Comparison of ENCODE assay signal across 9 mouse cellular contexts in the genomic region with DNA sequence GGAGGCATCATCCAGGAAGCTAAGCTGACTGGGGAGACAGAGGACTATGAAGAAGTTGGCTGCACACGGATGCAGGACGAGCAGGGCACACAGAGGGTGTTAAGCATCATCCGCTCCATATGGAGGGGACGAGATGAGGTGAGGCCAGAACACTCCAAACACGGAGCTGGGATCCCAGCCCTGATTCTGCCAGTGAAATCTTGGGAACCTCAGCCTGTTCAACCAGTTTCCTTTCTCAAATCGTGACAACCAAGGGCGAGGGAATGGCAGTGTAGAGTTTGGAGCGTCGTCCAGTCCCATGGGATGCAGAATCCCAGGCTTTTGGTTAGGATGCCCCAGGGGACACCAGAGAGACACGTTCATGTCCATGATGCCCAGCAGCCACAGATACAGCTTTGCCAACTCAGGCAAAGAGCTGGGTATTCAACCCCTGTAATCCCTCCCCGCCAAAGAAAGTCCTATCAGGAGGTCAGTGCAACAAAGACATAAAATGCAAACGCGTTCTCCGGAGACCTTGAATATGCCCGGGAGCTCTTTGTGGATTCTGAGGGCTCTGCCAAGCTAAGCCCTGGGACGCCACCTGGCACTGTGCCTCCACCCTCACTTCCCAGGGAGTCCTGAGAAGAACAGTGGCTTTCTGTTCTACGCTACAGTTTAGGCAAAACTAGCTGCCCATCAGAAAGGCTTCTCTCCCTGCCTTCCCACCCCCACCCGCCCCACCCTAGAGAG.
DNase-seq lines count a peak whose midpoint lies in the region; ATAC-seq and TF ChIP-seq lines count a peak whose summit lies in the region.
"Had no signal": no experiment of that assay in that cellular context is flagged by ENCODE, and none has a peak within 500 bp of the region (broad histone marks: within the 10 kb centered on the region; RNA-seq: fewer than 3 reads in every experiment).

No protein-coding gene starts in this region.

- no peak overlapping the region for H3K4me3 ChIP-seq in kidney, embryonic 14.5 days (ENCODE audit: low read length)
- H3K4me3 ChIP-seq in embryonic facial prominence, embryonic 15.5 days (replicated peaks): no peak overlapping the region
- H3K4me3 ChIP-seq in hindbrain, embryonic 15.5 days: no peak overlapping the region
- H3K4me3 ChIP-seq in neural tube, embryonic 13.5 days: 0 out of 2 replicates have a peak overlapping the region, but pooled peaks have one; percentile 19
- H3K4me3 ChIP-seq in intestine, postnatal 0 days (ENCODE audit: low read depth, low read length): no peak overlapping the region
- H3K4me3 ChIP-seq: liver, embryonic 15.5 days had no signal

- H3K27me3 ChIP-seq in kidney, embryonic 14.5 days (ENCODE audit: control insufficient read depth, insufficient read depth, low read length): no peaks in the 10 kb centered on the region
- no peaks in the 10 kb centered on the region for H3K27me3 ChIP-seq in embryonic facial prominence, embryonic 15.5 days
- H3K27me3 ChIP-seq in hindbrain, embryonic 15.5 days: no peaks in the 10 kb centered on the region
- no peaks in the 10 kb centered on the region for H3K27me3 ChIP-seq in neural tube, embryonic 13.5 days
- no peaks in the 10 kb centered on the region for H3K27me3 ChIP-seq in intestine, postnatal 0 days (replicated peaks; ENCODE audit: control insufficient read depth, insufficient read depth, low read length)

- peak; percentile 66 to 70 for DNase-seq in kidney, adult 8-10 months
- peak; percentile 88 for DNase-seq in adrenal gland, postnatal 10 days

- H3K4me2 ChIP-seq in kidney, embryonic 14.5 days (replicated peaks; ENCODE audit: low read depth, low read length): no peak overlapping the region
- peak overlapping the region; percentile 21; the same call in 1 of the 2 replicates for H3K4me2 ChIP-seq in embryonic facial prominence, embryonic 15.5 days (replicated peaks)
- peak overlapping the region; percentile 36 for H3K4me2 ChIP-seq in hindbrain, embryonic 15.5 days
- peak overlapping the region; percentile 42 for H3K4me2 ChIP-seq in neural tube, embryonic 13.5 days
- H3K4me2 ChIP-seq in intestine, postnatal 0 days (replicated peaks; ENCODE audit: low read depth): no peak overlapping the region
- H3K4me2 ChIP-seq: liver, embryonic 15.5 days had no signal

- H3K27ac ChIP-seq in kidney, embryonic 14.5 days (ENCODE audit: low read depth, low read length): no peak overlapping the region
- peak overlapping the region; percentile 44 for H3K27ac ChIP-seq in embryonic facial prominence, embryonic 15.5 days (replicated peaks)
- H3K27ac ChIP-seq in hindbrain, embryonic 15.5 days (replicated peaks): peak overlapping the region; percentile 84
- H3K27ac ChIP-seq in neural tube, embryonic 13.5 days (replicated peaks): peak overlapping the region; percentile 88
- no peak overlapping the region; the same call in 1 of the 2 replicates for H3K27ac ChIP-seq in intestine, postnatal 0 days (ENCODE audit: low read depth, low read length)
- H3K27ac ChIP-seq: liver, embryonic 15.5 days had no signal

- H3K9ac ChIP-seq in kidney, embryonic 14.5 days (ENCODE audit: low read depth, low read length): no peak overlapping the region
- no peak overlapping the region for H3K9ac ChIP-seq in embryonic facial prominence, embryonic 15.5 days
- no peak overlapping the region for H3K9ac ChIP-seq in hindbrain, embryonic 15.5 days
- H3K9ac ChIP-seq in neural tube, embryonic 13.5 days: peak overlapping the region; percentile 53
- H3K9ac ChIP-seq in intestine, postnatal 0 days (ENCODE audit: low read depth, low read length): no peak overlapping the region
- H3K9ac ChIP-seq: liver, embryonic 15.5 days had no signal

- no peaks in the 10 kb centered on the region for H3K9me3 ChIP-seq in kidney, embryonic 14.5 days (ENCODE audit: control insufficient read depth, low read length)
- no peaks in the 10 kb centered on the region for H3K9me3 ChIP-seq in embryonic facial prominence, embryonic 15.5 days (replicated peaks)
- H3K9me3 ChIP-seq in hindbrain, embryonic 15.5 days: no peaks in the 10 kb centered on the region
- no peaks in the 10 kb centered on the region for H3K9me3 ChIP-seq in neural tube, embryonic 13.5 days
- H3K9me3 ChIP-seq in intestine, postnatal 0 days (ENCODE audit: control insufficient read depth): no peaks in the 10 kb centered on the region
- H3K9me3 ChIP-seq: liver, embryonic 15.5 days had no signal

- 66% methylated on average over 18 of the region's 18 CpGs for WGBS in kidney, embryonic 14.5 days
- 53% methylated on average over 18 of the region's 18 CpGs for WGBS in embryonic facial prominence, embryonic 15.5 days
- WGBS in hindbrain, embryonic 15.5 days: 42% methylated on average over 18 of the region's 18 CpGs
- 44% methylated on average over 18 of the region's 18 CpGs for WGBS in neural tube, embryonic 13.5 days
- 72% methylated on average over 18 of the region's 18 CpGs for WGBS in intestine, postnatal 0 days

- H3K4me1 ChIP-seq in kidney, embryonic 14.5 days (ENCODE audit: control insufficient read depth, insufficient read depth, low read length): peaks cover 12% of the 10 kb centered on the region
- peaks cover 49% of the 10 kb centered on the region for H3K4me1 ChIP-seq in embryonic facial prominence, embryonic 15.5 days
- H3K4me1 ChIP-seq in hindbrain, embryonic 15.5 days (replicated peaks): peaks cover 53% of the 10 kb centered on the region
- peaks cover 71% of the 10 kb centered on the region for H3K4me1 ChIP-seq in neural tube, embryonic 13.5 days (replicated peaks)
- H3K4me1 ChIP-seq in intestine, postnatal 0 days (replicated peaks; ENCODE audit: control insufficient read depth, insufficient read depth, low read length): no peaks in the 10 kb centered on the region; the same call in 1 of the 2 replicates

- TF ChIP-seq CTCF in intestine, postnatal 0 days (IDR thresholded peaks at IDR 0.05; ENCODE audit: low read depth): no peak

- peaks cover 3% of the 10 kb centered on the region; the same call in 1 of the 2 replicates for H3K36me3 ChIP-seq in kidney, embryonic 14.5 days (ENCODE audit: control insufficient read depth, insufficient read depth, low read length)
- peaks cover 18% of the 10 kb centered on the region for H3K36me3 ChIP-seq in embryonic facial prominence, embryonic 15.5 days
- no peaks in the 10 kb centered on the region for H3K36me3 ChIP-seq in hindbrain, embryonic 15.5 days
- peaks cover 16% of the 10 kb centered on the region for H3K36me3 ChIP-seq in neural tube, embryonic 13.5 days
- peaks cover 26% of the 10 kb centered on the region for H3K36me3 ChIP-seq in intestine, postnatal 0 days (ENCODE audit: control insufficient read depth, insufficient read depth)
- H3K36me3 ChIP-seq: liver, embryonic 15.5 days had no signal

- ATAC-seq in kidney, embryonic 14.5 days (ENCODE audit: low FRiP score, low TSS enrichment): no peak
- ATAC-seq in embryonic facial prominence, embryonic 15.5 days (ENCODE audit: insufficient number of reproducible peaks, low FRiP score, low TSS enrichment, low read depth): no peak
- peak; percentile 78 for ATAC-seq in hindbrain, embryonic 15.5 days (ENCODE audit: low FRiP score, low read depth)
- ATAC-seq in neural tube, embryonic 13.5 days (ENCODE audit: low read depth): peak; percentile 74
- ATAC-seq in megakaryocyte progenitor cell, adult 5-6 weeks (replicated peaks; ENCODE audit: poor library complexity): no peak
- no peak for ATAC-seq in intestine, postnatal 0 days

Comparison
In these comparisons a context has a peak if more than half of its experiments do, and no peak if none do; other contexts are left out.
1. ATAC-seq: peak in hindbrain, embryonic 15.5 days (single experiment) and neural tube, embryonic 13.5 days (single experiment); none in kidney, embryonic 14.5 days (single experiment), embryonic facial prominence, embryonic 15.5 days (single experiment), megakaryocyte progenitor cell, adult 5-6 weeks (single experiment) and intestine, postnatal 0 days (single experiment).
2. H3K27ac ChIP-seq: peak in embryonic facial prominence, embryonic 15.5 days (single experiment), hindbrain, embryonic 15.5 days (single experiment) and neural tube, embryonic 13.5 days (single experiment); none in kidney, embryonic 14.5 days (single experiment) and intestine, postnatal 0 days (single experiment).
3. H3K4me2 ChIP-seq: peak in embryonic facial prominence, embryonic 15.5 days (single experiment), hindbrain, embryonic 15.5 days (single experiment) and neural tube, embryonic 13.5 days (single experiment); none in kidney, embryonic 14.5 days (single experiment) and intestine, postnatal 0 days (single experiment).